Mouse (Mus musculus): ENCODE results near the gene Nmur1. TPM values are rescaled to one million over a fixed set of nuclear protein-coding genes. Genes with fewer than 3 reads are reported as not detected.
"Not testable (repeated sequence)": the region's sequence is repeated elsewhere in the genome, so short reads cannot be mapped to it uniquely, and the experiment has no call there.

Nmur1 gene
- total RNA-seq, 1 experiment from 2014 or later, result not detected

DNA sequence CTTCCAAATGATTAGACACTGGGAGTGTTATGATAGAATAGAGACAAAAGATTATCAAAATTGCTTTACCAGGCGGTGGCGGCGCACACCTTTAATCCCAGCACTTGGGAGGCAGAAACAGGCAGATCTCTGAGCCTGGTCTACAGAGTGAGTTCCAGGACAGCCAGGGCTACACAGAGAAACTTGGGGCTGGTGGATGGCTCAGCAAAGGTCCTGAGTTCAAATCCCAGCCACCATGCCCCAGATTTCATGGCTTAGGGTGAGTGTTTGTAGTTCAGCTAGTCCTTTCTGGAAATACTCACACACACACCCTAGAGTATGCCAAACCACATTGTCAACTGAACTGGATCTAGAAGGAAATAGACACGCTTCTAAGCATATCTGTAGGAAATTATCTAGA is 81.0 kb downstream of the Nmur1 start:
- no peak for ATAC-seq (ENCODE audit: extremely low read depth, insufficient number of reproducible peaks, low FRiP score, poor library complexity, severe bottlenecking)

DNA sequence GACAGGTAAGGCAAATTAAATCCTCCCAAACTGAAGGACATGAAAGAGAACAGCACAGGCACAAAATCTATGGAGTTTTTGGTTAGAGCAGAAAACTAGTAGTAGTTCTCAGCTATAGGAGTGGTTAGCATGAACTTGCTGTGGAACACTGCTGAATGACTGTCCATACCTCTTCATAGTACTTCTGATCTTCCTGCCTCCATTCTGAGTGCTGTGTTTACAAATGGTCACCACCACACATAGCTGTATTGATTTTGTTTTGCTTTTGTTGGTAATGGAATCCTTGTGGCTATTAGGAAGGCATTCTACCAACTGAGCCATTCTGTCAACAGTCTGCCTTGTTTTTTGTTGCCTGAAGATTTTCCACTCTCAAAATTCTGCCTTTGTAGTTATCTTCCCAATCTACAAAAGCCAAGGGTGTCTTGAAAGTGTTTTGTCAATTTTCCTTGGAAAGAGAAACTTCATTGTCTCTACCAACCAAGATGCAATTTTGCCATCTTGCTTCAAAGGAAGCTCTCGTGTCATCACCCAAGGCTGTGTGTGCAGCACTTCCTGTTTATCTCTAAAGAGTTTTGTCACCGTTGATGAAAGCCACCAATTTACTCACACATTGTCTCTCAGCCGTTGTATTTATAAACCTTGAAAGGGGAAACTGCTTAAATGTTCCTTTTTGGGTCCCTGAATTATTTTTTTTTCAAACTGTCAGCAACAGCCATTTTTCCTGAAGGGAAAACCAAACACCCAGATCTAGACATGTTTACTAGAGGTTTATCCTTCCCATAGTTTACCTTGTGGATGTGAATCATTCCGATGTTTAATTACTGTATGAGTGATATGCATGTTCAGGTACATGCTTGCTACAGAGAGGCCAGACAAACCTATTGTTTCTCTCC is 81.8 kb downstream of the Nmur1 start:
- peak; percentile 61 for ATAC-seq (ENCODE audit: extremely low read depth, insufficient number of reproducible peaks, low FRiP score, poor library complexity, severe bottlenecking)

DNA sequence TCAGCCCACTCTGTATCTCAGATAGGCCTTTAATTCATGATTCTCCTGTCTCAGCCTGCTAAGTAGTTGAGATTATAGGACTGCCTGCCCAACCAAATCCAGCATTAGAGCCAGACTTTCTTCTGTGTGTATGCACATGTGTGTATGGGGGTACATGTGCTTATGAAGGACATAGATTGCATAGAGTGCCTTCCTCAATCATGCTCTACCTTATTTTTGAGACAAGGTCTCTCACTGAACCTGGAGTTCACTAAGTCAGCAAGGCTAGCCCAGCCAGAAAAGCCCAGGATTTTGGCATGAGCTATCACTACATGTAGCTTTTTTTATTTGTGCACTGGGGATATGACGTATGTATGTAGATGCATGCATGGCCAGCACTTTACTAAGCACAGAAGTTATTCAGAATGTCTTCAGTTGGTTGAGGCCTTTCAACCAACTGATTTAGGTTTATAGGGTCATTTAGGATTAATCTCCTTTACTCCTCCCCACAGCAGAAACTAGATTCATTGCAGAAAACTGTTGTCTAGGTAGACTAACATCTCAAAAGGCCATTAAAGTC is 82.9 kb downstream of the Nmur1 start:
- no peak for ATAC-seq (ENCODE audit: extremely low read depth, insufficient number of reproducible peaks, low FRiP score, poor library complexity, severe bottlenecking)

GRCm38 (mm10) chr1:86342371-86342770 is 83.7 kb downstream of the Nmur1 start:
- ATAC-seq (ENCODE audit: extremely low read depth, insufficient number of reproducible peaks, low FRiP score, poor library complexity, severe bottlenecking), result no peak

DNA sequence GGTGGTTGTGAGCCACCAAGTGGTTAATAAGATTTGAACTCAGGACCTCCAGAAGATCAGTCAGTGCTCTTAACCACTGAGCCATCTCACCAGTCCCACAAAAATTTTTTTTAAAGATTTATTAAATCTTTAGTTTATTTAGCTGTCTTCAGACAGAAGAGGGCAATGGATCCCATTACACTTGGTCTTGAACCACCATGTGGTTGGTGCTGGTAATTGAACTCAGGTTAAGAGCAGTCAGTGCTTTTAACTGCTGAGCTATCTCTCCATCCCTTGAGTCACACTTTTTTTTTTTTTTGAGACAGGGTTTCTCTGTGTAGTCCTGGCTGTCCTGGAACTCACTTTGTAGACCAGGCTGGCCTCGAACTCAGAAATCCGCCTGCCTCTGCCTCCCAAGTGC is 84.9 kb downstream of the Nmur1 start:
- ATAC-seq (ENCODE audit: extremely low read depth, insufficient number of reproducible peaks, low FRiP score, poor library complexity, severe bottlenecking), result not testable (repeated sequence)

- peak; percentile 84 for ATAC-seq (ENCODE audit: extremely low read depth, insufficient number of reproducible peaks, low FRiP score, poor library complexity, severe bottlenecking)
Measured at GRCm38 (mm10) chr1:86339156-86339812, 86.7 kb downstream of the Nmur1 start.

DNA sequence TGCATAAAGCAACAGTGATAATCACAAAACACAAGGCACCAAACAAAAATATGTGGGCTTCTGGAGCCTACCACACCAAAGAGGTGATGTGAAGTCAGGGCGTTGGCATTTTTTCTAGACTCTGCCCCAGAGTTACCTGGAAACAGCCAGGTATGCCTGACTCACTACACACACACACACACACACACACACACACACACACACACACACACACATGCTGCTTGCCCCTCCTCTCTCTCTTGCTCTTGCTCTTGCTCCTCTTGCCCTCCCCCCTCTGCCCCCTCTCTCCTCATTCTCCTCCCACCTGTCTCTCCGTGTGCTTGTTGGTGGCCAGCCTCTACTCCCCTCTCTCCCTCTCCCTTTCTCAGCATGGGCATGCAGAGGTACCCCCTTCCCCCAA is 89.7 kb downstream of the Nmur1 start:
- no peak for ATAC-seq (ENCODE audit: extremely low read depth, insufficient number of reproducible peaks, low FRiP score, poor library complexity, severe bottlenecking)

Other genes with a start within 250 kb of the Nmur1 start
- 1.8 and 3.4 TPM in 2 replicates for gene B3gnt7, start 123.4 kb downstream of the Nmur1 start, total RNA-seq (2017)
- 236 and 246 TPM in 2 replicates for gene Ncl, start 66.8 kb downstream of the Nmur1 start, total RNA-seq (2017)
- not detected in 2 replicates for gene Tex44, start 101 bp upstream of the Nmur1 start, total RNA-seq (2017)
- gene Ptma, start 100.5 kb upstream of the Nmur1 start, total RNA-seq (2017), result 1,253 and 1,399 TPM in 2 replicates
- 5.1 and 8.0 TPM in 2 replicates for gene Pde6d, start 156.4 kb upstream of the Nmur1 start, total RNA-seq (2017)
- 8.6 and 9.9 TPM in 2 replicates for gene Cops7b, start 156.7 kb upstream of the Nmur1 start, total RNA-seq (2017)
- not detected in 2 replicates for gene Nppc, start 244.3 kb upstream of the Nmur1 start, total RNA-seq (2017)